Mouse (Mus musculus) heart, embryonic 11.5 days (tissue): ENCODE measurements around the gene Sfta2. TPM values are rescaled to one million over a fixed set of nuclear protein-coding genes. Genes with fewer than 3 reads are reported as not detected.
A peak's percentile ranks its signal among the peaks of the same experiment; 100 is the strongest.

Experiments used
- ATAC-seq: fragments of 200-750 bp; cut with Nextera tagmentation; replicated peaks from 2 replicates; pipeline ENCODE4 v1.8.0; 2017; ENCODE audit warnings: moderate library complexity; ENCODE audit not compliant: insufficient number of reproducible peaks, low FRiP score, low TSS enrichment
- H3K27ac ChIP-seq: fragments of 300-500 bp; sonication (generic); 2 replicates; pipeline ENCODE4 v1.5.1; 2014; ENCODE audit warnings: mild to moderate bottlenecking, low read depth, low read length
- H3K27me3 ChIP-seq: fragments of 300-500 bp; sonication (generic); 2 replicates; pipeline ENCODE4 v1.6.1; 2014; ENCODE audit warnings: mild to moderate bottlenecking, low read length, mixed read lengths; ENCODE audit not compliant: control insufficient read depth, insufficient read depth
- H3K36me3 ChIP-seq: fragments of 300-500 bp; sonication (generic); 2 replicates; pipeline ENCODE4 v1.6.1; 2014; ENCODE audit warnings: mild to moderate bottlenecking, low read length, moderate library complexity, mixed read lengths; ENCODE audit not compliant: control insufficient read depth, insufficient read depth
- H3K4me1 ChIP-seq: fragments of 300-500 bp; sonication (generic); 2 replicates; pipeline ENCODE4 v1.6.1; 2014; ENCODE audit warnings: low read length; ENCODE audit not compliant: control insufficient read depth, insufficient read depth
- H3K4me2 ChIP-seq: fragments of 300-500 bp; sonication (generic); 2 replicates; pipeline ENCODE4 v1.6.1; 2014; ENCODE audit warnings: mild to moderate bottlenecking, moderate library complexity
- H3K4me3 ChIP-seq: fragments of 300-500 bp; sonication (generic); 2 replicates; pipeline ENCODE4 v1.5.1; 2014; ENCODE audit warnings: low read depth, low read length
- H3K9ac ChIP-seq: fragments of 300-500 bp; sonication (generic); 2 replicates; pipeline ENCODE4 v1.6.1; 2014; ENCODE audit warnings: mild to moderate bottlenecking, low read depth, low read length, moderate library complexity
- H3K9me3 ChIP-seq: fragments of 300-500 bp; sonication (generic); replicated peaks from 2 replicates; pipeline ENCODE4 v1.6.1; 2016; ENCODE audit warnings: low read length; ENCODE audit not compliant: control insufficient read depth
- WGBS: fragments of 180-500 bp; shearing (Covaris S2); extraction: QIAGEN DNeasy Blood & Tissue Kit; methylation state at CpG from one replicate; pipeline ENCODE4 v1.1.7; 2014; ENCODE audit not compliant: insufficient replicate concordance; 5-methylcytosine and 5-hydroxymethylcytosine counted together
- polyA plus RNA-seq: library from polyadenylated mRNA; unstranded; fragments of >200 nt; fragmentation: Nextera tagmentation; extraction: Ambion mirVana; gene quantifications from 2 replicates; pipeline ENCODE4 v1.2.1, GENCODE M21; 2014

Sfta2 gene
- polyA plus RNA-seq, 1 experiment from 2014 or later: not detected

DNA sequence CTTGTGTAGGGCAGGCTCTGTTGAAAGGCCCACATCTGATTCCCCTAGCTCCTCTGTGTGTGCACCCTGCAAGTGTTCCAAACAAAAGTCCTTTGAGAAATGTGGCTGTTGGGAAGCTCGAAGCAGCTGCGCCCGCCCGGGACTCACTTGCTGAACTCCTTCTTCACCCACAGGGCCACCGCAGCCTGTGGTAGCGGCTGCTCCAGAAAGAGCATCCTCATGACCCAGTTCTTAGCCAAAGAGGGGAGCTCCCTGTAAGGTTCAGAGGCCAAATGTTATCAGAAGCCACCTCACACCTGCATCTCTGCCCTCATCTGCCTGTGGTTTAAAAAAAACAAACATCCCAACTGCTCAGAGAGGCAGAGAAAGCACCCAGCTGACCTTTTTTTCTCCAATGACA, 70.5 kb downstream of the Sfta2 start:
- no peak overlapping the region for H3K9ac ChIP-seq
- no peak overlapping the region for H3K27ac ChIP-seq
- H3K9me3 ChIP-seq: no peaks in the 10 kb centered on the region
- H3K4me2 ChIP-seq: no peak overlapping the region
- peaks cover 3% of the 10 kb centered on the region; the same call in 1 of the 2 replicates for H3K4me1 ChIP-seq
- H3K27me3 ChIP-seq: no peaks in the 10 kb centered on the region
- WGBS: 83% methylated on average over 6 of the region's 6 CpGs
- ATAC-seq: no peak
- H3K36me3 ChIP-seq: no peaks in the 10 kb centered on the region
- no peak overlapping the region for H3K4me3 ChIP-seq

DNA sequence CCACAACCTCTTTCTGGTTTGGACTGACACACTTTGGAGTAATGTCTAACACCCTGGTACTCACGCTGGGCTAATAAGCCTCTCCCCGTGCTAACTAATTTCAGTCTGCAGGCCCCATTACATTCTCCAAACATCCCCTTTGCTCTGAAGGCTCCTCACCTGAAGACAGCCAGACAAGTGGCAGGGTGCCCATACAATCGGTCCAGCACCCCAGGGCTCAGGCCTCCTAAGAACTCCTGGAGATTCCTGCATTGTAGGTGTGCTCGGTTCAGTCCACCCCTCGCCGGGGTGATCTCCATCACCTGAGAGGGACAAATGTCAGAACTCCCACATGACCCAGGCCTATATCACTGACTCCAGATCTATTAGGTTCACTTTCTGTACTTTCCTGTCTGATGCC, 71.2 kb downstream of the Sfta2 start:
- Histone ChIP-seq H3K4me2 (peak overlapping the region; percentile 75; the same call in 1 of the 2 replicates), H3K9ac (no peak overlapping the region; the same call in 1 of the 2 replicates), H3K36me3 (no peaks in the 10 kb centered on the region), H3K9me3 (no peaks in the 10 kb centered on the region), H3K4me3 (no peak overlapping the region), H3K27ac (no peak overlapping the region), H3K27me3 (no peaks in the 10 kb centered on the region), H3K4me1 (peaks cover 3% of the 10 kb centered on the region; the same call in 1 of the 2 replicates)
- ATAC-seq: no peak
- WGBS: 84% methylated on average over 6 of the region's 6 CpGs

DNA sequence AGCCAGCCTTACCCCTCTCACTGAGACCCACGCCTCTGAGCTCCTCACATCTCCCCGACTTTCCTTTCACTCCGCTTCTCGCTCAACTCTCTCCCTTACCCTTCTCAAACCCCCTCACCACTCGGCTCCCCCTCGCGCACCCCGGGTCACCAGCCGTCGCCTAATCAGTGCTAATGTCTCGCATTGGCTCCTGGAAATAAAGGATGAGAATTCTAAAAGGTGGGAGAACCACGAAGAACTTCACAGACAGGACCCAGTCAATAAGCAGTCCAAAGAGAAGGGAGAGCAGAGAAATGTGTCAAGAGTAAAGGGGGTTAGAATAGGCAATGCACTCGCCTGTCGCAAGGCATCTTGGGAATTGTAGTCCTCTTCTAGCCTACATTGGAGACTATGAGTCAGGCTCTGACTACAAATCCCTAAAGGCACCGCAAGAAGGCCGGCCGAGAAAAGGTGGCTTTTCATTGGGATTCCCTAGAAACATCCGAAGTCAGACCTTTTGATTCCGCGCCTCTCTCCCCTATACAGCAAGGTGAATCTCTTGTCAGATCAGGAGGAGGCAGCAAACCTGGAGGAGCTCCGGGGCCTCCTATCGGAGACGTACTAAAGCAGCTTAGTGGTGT, 72.2 kb downstream of the Sfta2 start, which contains the start of gene Gtf2h4:
Gtf2h4 (minus strand) TSS at position 324 of the 620 bp plus-strand sequence.
- 3% methylated on average over 23 of the region's 23 CpGs for WGBS
- H3K4me1 ChIP-seq: no peaks in the 10 kb centered on the region; the same call in 1 of the 2 replicates
- H3K9ac ChIP-seq: peak within 1 kb of the TSS; percentile 71
- peak within 1 kb of the TSS; percentile 52 for H3K4me3 ChIP-seq
- H3K27me3 ChIP-seq: no peaks in the 10 kb centered on the region
- no peak within 1 kb of the TSS for H3K27ac ChIP-seq
- H3K36me3 ChIP-seq: no peaks in the 10 kb centered on the region
- H3K4me2 ChIP-seq: peak within 1 kb of the TSS; percentile 75
- ATAC-seq: peak; percentile 87
- H3K9me3 ChIP-seq: no peaks in the 10 kb centered on the region

DNA sequence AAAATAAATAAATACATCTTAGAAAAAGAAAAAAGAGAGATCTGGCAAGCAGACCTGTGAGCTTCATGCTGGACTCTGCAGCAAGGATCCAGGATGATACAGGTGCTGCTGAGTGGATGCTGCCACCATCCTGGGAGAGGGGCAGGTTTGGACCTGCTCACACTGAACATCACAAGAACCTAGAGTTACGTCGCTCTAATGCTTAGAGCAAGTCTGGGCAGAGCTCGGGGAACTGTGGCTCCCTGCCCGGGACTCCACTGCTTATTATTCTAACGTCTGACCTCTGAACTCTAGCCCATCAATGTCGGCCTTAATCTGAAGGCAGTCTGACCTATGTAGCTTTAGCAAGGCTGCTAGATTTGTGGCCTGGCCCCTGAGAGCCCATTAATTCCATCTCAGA, 79.2 kb downstream of the Sfta2 start:
- Histone ChIP-seq H3K4me1 (no peaks in the 10 kb centered on the region), H3K9me3 (no peaks in the 10 kb centered on the region), H3K4me3 (no peak overlapping the region), H3K27me3 (no peaks in the 10 kb centered on the region), H3K4me2 (no peak overlapping the region), H3K27ac (no peak overlapping the region), H3K36me3 (peaks cover 23% of the 10 kb centered on the region), H3K9ac (no peak overlapping the region)
- ATAC-seq: no peak
- WGBS: 54% methylated on average over 6 of the region's 6 CpGs

DNA sequence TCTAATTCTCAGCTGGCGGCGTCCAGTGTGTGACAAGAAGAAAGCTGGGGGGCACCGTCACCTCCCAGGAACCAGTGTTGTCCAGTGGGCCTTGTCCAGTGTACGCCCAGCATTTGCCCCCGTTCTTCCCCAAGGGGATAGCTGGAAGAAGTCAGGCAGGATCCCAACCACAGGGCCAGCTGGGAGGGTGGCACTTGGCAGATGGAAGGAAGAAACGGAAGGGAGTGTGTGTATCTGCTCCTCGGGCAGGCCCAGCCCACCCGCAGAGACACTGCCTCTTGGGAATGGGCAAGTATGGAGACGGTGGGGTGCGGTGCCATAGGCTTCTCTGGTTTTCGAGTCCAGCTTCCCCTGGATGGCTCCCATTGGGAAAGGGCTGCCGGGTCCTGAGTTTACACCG, 80.6 kb downstream of the Sfta2 start:
- no peak overlapping the region for H3K9ac ChIP-seq
- peaks cover 1% of the 10 kb centered on the region; the same call in 1 of the 2 replicates for H3K27me3 ChIP-seq
- no peak overlapping the region for H3K4me3 ChIP-seq
- no peaks in the 10 kb centered on the region for H3K4me1 ChIP-seq
- no peaks in the 10 kb centered on the region for H3K9me3 ChIP-seq
- WGBS: 71% methylated on average over 13 of the region's 13 CpGs
- no peak overlapping the region for H3K27ac ChIP-seq
- no peak overlapping the region for H3K4me2 ChIP-seq
- ATAC-seq: no peak
- peaks cover 30% of the 10 kb centered on the region for H3K36me3 ChIP-seq

DNA sequence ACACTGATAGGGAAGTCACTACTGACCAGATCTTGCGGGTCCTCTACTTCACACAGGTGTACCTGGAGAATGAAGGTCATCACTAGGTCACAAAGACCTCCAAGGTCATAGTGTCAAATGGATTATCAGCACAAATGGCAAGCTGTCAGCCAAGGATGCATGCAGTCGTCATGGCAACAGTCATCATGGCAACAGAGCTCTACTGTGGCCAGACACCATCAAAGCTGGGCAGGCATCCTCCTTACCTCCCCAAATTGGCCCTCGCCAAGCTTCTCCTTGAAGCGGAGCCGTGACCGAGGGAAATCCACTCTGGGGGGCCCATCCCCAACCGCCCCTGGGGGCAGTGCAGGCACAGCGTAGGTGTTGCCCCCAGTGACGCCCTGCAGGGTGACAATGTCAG, 83.7 kb downstream of the Sfta2 start:
- H3K9ac ChIP-seq: no peak overlapping the region
- H3K4me3 ChIP-seq: no peak overlapping the region
- H3K4me1 ChIP-seq: no peaks in the 10 kb centered on the region
- H3K36me3 ChIP-seq: peaks cover 51% of the 10 kb centered on the region
- WGBS: 66% methylated on average over 9 of the region's 9 CpGs
- H3K27me3 ChIP-seq: peaks cover 3% of the 10 kb centered on the region; the same call in 1 of the 2 replicates
- H3K9me3 ChIP-seq: no peaks in the 10 kb centered on the region
- H3K4me2 ChIP-seq: no peak overlapping the region
- ATAC-seq: no peak
- H3K27ac ChIP-seq: no peak overlapping the region

DNA sequence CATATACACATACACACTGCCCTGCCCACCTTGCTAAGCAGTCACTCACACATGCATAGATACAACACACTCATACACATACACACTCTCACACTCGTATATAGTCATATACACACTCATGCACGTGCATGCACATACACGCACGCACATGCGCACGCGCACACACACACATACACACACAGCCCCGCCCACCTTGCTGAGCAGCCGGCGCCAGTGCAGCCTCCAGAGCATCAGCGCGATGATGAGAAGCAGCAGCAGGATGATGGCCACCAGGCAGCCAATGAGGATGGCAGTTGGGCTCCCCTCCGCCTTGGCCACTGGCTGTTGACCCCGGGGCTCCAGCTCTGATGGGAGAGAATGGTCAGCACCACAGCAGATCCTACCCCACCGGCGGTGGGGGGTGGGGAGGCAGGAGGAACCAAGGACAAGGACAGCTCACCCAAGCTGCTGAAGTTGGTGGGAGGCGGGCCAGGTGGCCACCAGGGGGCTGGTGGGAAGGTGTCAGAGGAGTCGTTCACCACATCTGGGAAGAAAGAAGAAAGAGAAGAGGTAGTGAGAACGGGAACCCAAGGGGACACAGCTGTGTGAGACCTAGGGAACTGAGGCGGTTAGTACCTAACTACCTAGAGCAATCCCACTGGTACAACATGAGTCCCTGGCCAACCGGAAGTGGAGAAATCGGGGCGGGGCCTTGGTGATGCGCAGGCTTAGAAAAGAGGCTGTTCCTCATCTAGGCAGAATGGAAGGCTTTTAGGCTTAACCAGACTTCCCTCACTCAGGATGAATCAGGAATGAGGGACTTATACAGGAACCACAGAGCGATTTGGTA, 87.2 kb downstream of the Sfta2 start:
- no peaks in the 10 kb centered on the region for H3K9me3 ChIP-seq
- peaks cover 3% of the 10 kb centered on the region; the same call in 1 of the 2 replicates for H3K27me3 ChIP-seq
- no peak overlapping the region for H3K4me3 ChIP-seq
- WGBS: 78% methylated on average over 25 of the region's 25 CpGs
- H3K4me1 ChIP-seq: no peaks in the 10 kb centered on the region
- H3K9ac ChIP-seq: no peak overlapping the region
- no peak overlapping the region for H3K4me2 ChIP-seq
- no peak overlapping the region for H3K27ac ChIP-seq
- ATAC-seq: no peak
- H3K36me3 ChIP-seq: peaks cover 60% of the 10 kb centered on the region

DNA sequence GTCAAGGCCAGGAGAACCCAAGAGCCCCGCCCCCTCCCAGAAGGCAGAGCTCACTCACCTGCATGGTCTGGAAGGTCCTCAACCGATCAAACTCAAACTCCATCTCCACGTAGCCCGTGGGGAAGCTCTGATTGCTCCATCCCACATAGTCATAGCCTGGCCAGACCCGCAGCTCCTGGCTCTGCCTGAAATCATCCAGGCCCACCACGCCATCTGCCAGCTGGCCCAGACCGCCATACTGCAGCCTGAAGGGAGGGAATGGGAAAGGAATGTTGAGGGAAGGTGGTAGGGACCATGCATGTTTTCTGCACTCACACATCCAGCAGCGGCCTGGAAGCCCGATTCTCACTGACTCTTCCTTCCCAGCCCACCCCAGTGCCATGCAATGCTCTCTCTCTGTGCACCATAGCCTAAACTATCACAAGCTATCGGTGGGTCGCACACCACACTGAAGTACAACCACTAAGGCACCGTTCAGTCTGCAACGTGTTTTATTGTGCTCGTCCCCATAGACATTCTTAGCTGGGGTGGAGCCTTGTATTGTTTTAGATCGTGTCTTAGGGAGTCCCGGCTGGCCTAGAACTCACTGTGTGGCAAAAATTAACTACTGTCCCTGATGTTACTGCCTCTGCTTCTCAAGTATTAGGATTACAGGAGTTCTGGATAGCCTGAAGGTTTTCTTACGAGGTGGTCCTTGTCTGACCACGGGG, 88.7 kb downstream of the Sfta2 start:
- no peak for ATAC-seq
- no peak overlapping the region for H3K4me2 ChIP-seq
- peaks cover 56% of the 10 kb centered on the region for H3K36me3 ChIP-seq
- H3K27me3 ChIP-seq: peaks cover 3% of the 10 kb centered on the region; the same call in 1 of the 2 replicates
- WGBS: 85% methylated on average over 18 of the region's 18 CpGs
- no peaks in the 10 kb centered on the region for H3K9me3 ChIP-seq
- H3K4me3 ChIP-seq: no peak overlapping the region
- no peaks in the 10 kb centered on the region for H3K4me1 ChIP-seq
- H3K9ac ChIP-seq: no peak overlapping the region
- no peak overlapping the region for H3K27ac ChIP-seq
